Mouse (Mus musculus) right cerebral cortex, postnatal 10 days (tissue): ENCODE data around the gene Sfi1.
"Not testable (repeated sequence)": the region's sequence is repeated elsewhere in the genome, so short reads cannot be mapped to it uniquely, and the experiment has no call there.

Source experiments
- DNase-seq, 2 experiments: peaks; one replicate each; pipeline ENCODE4 v3.0.0; 2021; ENCODE audit warnings: low spot score in 2 of 2

Sfi1 gene

GRCm38 (mm10) chr11:3145359-3146165, 47.7 kb downstream of the Sfi1 start:
- DNase-seq = not testable (repeated sequence)

GRCm38 (mm10) chr11:3143984-3144383, 49.3 kb downstream of the Sfi1 start:
- not testable (repeated sequence) for DNase-seq

- peak; percentile 82 to 89 for DNase-seq
These were observed 50.9 kb downstream of the Sfi1 start for GRCm38 (mm10) chr11:3142413-3142812.

- DNase-seq = not testable (repeated sequence)
These were observed 52.2 kb downstream of the Sfi1 start for GRCm38 (mm10) chr11:3140967-3141535.

GRCm38 (mm10) chr11:3138323-3138722, 54.9 kb downstream of the Sfi1 start:
- peak in 1 of 2 experiments; percentile 65 for DNase-seq

GRCm38 (mm10) chr11:3137279-3137678, 56.0 kb downstream of the Sfi1 start:
- peak; percentile 56 to 67 for DNase-seq

GRCm38 (mm10) chr11:3135956-3136355, 57.3 kb downstream of the Sfi1 start:
- DNase-seq = not testable (repeated sequence)

- not testable (repeated sequence) for DNase-seq
These were observed 57.9 kb downstream of the Sfi1 start for GRCm38 (mm10) chr11:3135391-3135790.

GRCm38 (mm10) chr11:3133360-3133759, 59.9 kb downstream of the Sfi1 start:
- DNase-seq = not testable (repeated sequence)

- DNase-seq = peak in 1 of 2 experiments; percentile 62
These were observed 60.3 kb downstream of the Sfi1 start for GRCm38 (mm10) chr11:3132957-3133356.

GRCm38 (mm10) chr11:3132001-3132400, 61.3 kb downstream of the Sfi1 start:
- peak; percentile 84 to 92 for DNase-seq

GRCm38 (mm10) chr11:3129852-3130251, 63.4 kb downstream of the Sfi1 start:
- peak; percentile 88 to 92 for DNase-seq

GRCm38 (mm10) chr11:3129276-3129675, 64.0 kb downstream of the Sfi1 start:
- DNase-seq = not testable (repeated sequence)

GRCm38 (mm10) chr11:3127303-3127795, 65.9 kb downstream of the Sfi1 start:
- peak; percentile 74 to 82 for DNase-seq

GRCm38 (mm10) chr11:3126478-3127302, 66.6 kb downstream of the Sfi1 start:
- peak; percentile 95 to 96 for DNase-seq

GRCm38 (mm10) chr11:3125922-3126321, 67.3 kb downstream of the Sfi1 start:
- DNase-seq = peak; percentile 50 to 58

- DNase-seq = peak; percentile 44 to 56
These were observed 68.1 kb downstream of the Sfi1 start for GRCm38 (mm10) chr11:3124932-3125810.

GRCm38 (mm10) chr11:3114403-3114802, 78.9 kb downstream of the Sfi1 start:
- no peak for DNase-seq

GRCm38 (mm10) chr11:3106154-3106553, 87.1 kb downstream of the Sfi1 start:
- no peak for DNase-seq

- no peak for DNase-seq
These were observed 88.0 kb downstream of the Sfi1 start for GRCm38 (mm10) chr11:3105261-3105731.
